Mouse (Mus musculus) E14TG2a.4 (cell line): Measurements from ENCODE around the gene Fgfr1op2.

Experiments used
- H3K27me3 ChIP-seq: 2 replicates; pipeline ENCODE4 v1.6.1; 2014; ENCODE audit warnings: low read length, control low read depth; ENCODE audit not compliant: insufficient read depth
- H3K36me3 ChIP-seq: 2 replicates; pipeline ENCODE4 v1.6.1; 2014; ENCODE audit warnings: low read length, control low read depth; ENCODE audit not compliant: insufficient read depth
- H3K4me1 ChIP-seq: replicated peaks from 2 replicates; pipeline ENCODE4 v1.6.1; 2014; ENCODE audit warnings: low read depth, low read length, control low read depth
- H3K4me3 ChIP-seq: replicated peaks from 2 replicates; pipeline ENCODE4 v1.5.1; 2014; ENCODE audit warnings: mild to moderate bottlenecking, low read length
- H3K9me3 ChIP-seq: 2 replicates; pipeline ENCODE4 v1.6.1; 2014; ENCODE audit warnings: low read length, control low read depth
- CTCF ChIP-seq: conservative IDR thresholded peaks from 2 replicates; pipeline ENCODE4 v1.5.1; 2014; ENCODE audit warnings: low read length
- NANOG ChIP-seq: IDR thresholded peaks from 2 replicates; pipeline ENCODE4 v1.6.1; 2014; ENCODE audit warnings: borderline replicate concordance, low read length, mixed read lengths
- POU5F1 ChIP-seq: IDR thresholded peaks from 2 replicates; pipeline ENCODE4 v1.6.1; 2014; ENCODE audit warnings: low read length, borderline replicate concordance

Fgfr1op2 gene

GRCm38 (mm10) chr6:146612736-146613135, 35.7 kb downstream of the Fgfr1op2 start:
- no peaks in the 10 kb centered on the region for H3K9me3 ChIP-seq
- TF ChIP-seq CTCF (no peak), NANOG (no peak)
- H3K36me3 ChIP-seq = peaks cover 95% of the 10 kb centered on the region
- H3K27me3 ChIP-seq = no peaks in the 10 kb centered on the region
- no peak overlapping the region for H3K4me3 ChIP-seq
- peaks cover 41% of the 10 kb centered on the region for H3K4me1 ChIP-seq

GRCm38 (mm10) chr6:146613907-146614306, 36.9 kb downstream of the Fgfr1op2 start:
- Histone ChIP-seq H3K9me3 (no peaks in the 10 kb centered on the region), H3K4me3 (no peak overlapping the region), H3K27me3 (no peaks in the 10 kb centered on the region), H3K4me1 (peaks cover 41% of the 10 kb centered on the region), H3K36me3 (peaks cover 95% of the 10 kb centered on the region)
- TF ChIP-seq POU5F1 (no peak), CTCF (peak; percentile 74), NANOG (no peak)

GRCm38 (mm10) chr6:146614541-146614940, 37.5 kb downstream of the Fgfr1op2 start:
- no peaks in the 10 kb centered on the region for H3K9me3 ChIP-seq
- no peaks in the 10 kb centered on the region for H3K27me3 ChIP-seq
- H3K4me3 ChIP-seq = no peak overlapping the region
- TF ChIP-seq CTCF = no peak
- TF ChIP-seq NANOG = no peak
- TF ChIP-seq POU5F1 = no peak
- peaks cover 93% of the 10 kb centered on the region for H3K36me3 ChIP-seq
- peaks cover 41% of the 10 kb centered on the region for H3K4me1 ChIP-seq

GRCm38 (mm10) chr6:146615891-146616290, 38.9 kb downstream of the Fgfr1op2 start:
- no peak overlapping the region for H3K4me3 ChIP-seq
- peaks cover 93% of the 10 kb centered on the region for H3K36me3 ChIP-seq
- no peaks in the 10 kb centered on the region for H3K9me3 ChIP-seq
- no peaks in the 10 kb centered on the region for H3K27me3 ChIP-seq
- TF ChIP-seq POU5F1 (no peak), NANOG (no peak), CTCF (no peak)
- H3K4me1 ChIP-seq = peaks cover 37% of the 10 kb centered on the region

- H3K9me3 ChIP-seq = no peaks in the 10 kb centered on the region
- H3K4me3 ChIP-seq = no peak overlapping the region
- H3K27me3 ChIP-seq = no peaks in the 10 kb centered on the region
- peaks cover 34% of the 10 kb centered on the region for H3K4me1 ChIP-seq
- H3K36me3 ChIP-seq = peaks cover 97% of the 10 kb centered on the region
- no peak for TF ChIP-seq CTCF
- no peak for TF ChIP-seq NANOG
- no peak for TF ChIP-seq POU5F1
Measured at GRCm38 (mm10) chr6:146616670-146617069, 39.7 kb downstream of the Fgfr1op2 start.

- Histone ChIP-seq H3K4me3 (no peak overlapping the region), H3K4me1 (peaks cover 80% of the 10 kb centered on the region), H3K9me3 (no peaks in the 10 kb centered on the region), H3K36me3 (peaks cover 60% of the 10 kb centered on the region), H3K27me3 (no peaks in the 10 kb centered on the region)
- TF ChIP-seq CTCF (no peak), POU5F1 (no peak), NANOG (no peak)
Measured at GRCm38 (mm10) chr6:146628123-146628522, 51.1 kb downstream of the Fgfr1op2 start.

GRCm38 (mm10) chr6:146629781-146630756, 53.1 kb downstream of the Fgfr1op2 start:
- TF ChIP-seq POU5F1 = no peak
- TF ChIP-seq NANOG = no peak
- TF ChIP-seq CTCF = no peak
- Histone ChIP-seq H3K36me3 (peaks cover 40% of the 10 kb centered on the region), H3K9me3 (no peaks in the 10 kb centered on the region), H3K4me1 (peaks cover 69% of the 10 kb centered on the region), H3K27me3 (no peaks in the 10 kb centered on the region), H3K4me3 (no peak overlapping the region)

GRCm38 (mm10) chr6:146630961-146631360, 54.0 kb downstream of the Fgfr1op2 start:
- H3K4me3 ChIP-seq = peak overlapping the region; percentile 91
- TF ChIP-seq CTCF (no peak), NANOG (no peak), POU5F1 (no peak)

GRCm38 (mm10) chr6:146631847-146632246, 54.8 kb downstream of the Fgfr1op2 start:
- peaks cover 27% of the 10 kb centered on the region for H3K36me3 ChIP-seq
- H3K9me3 ChIP-seq = no peaks in the 10 kb centered on the region
- peak overlapping the region; percentile 91 for H3K4me3 ChIP-seq
- no peak for TF ChIP-seq NANOG
- no peak for TF ChIP-seq POU5F1
- TF ChIP-seq CTCF = no peak
- H3K4me1 ChIP-seq = peaks cover 67% of the 10 kb centered on the region
- no peaks in the 10 kb centered on the region for H3K27me3 ChIP-seq

More at GRCm38 (mm10) chr6:146630961-146631360, 54.0 kb downstream of the Fgfr1op2 start:
- H3K4me1 ChIP-seq = peaks cover 74% of the 10 kb centered on the region
- peaks cover 36% of the 10 kb centered on the region for H3K36me3 ChIP-seq
- no peaks in the 10 kb centered on the region for H3K27me3 ChIP-seq
- H3K9me3 ChIP-seq = no peaks in the 10 kb centered on the region
